Mouse (Mus musculus): ENCODE measurements around the gene Ep400.
"Not testable (repeated sequence)": the region's sequence is repeated elsewhere in the genome, so short reads cannot be mapped to it uniquely, and the experiment has no call there.

Ep400 gene

DNA sequence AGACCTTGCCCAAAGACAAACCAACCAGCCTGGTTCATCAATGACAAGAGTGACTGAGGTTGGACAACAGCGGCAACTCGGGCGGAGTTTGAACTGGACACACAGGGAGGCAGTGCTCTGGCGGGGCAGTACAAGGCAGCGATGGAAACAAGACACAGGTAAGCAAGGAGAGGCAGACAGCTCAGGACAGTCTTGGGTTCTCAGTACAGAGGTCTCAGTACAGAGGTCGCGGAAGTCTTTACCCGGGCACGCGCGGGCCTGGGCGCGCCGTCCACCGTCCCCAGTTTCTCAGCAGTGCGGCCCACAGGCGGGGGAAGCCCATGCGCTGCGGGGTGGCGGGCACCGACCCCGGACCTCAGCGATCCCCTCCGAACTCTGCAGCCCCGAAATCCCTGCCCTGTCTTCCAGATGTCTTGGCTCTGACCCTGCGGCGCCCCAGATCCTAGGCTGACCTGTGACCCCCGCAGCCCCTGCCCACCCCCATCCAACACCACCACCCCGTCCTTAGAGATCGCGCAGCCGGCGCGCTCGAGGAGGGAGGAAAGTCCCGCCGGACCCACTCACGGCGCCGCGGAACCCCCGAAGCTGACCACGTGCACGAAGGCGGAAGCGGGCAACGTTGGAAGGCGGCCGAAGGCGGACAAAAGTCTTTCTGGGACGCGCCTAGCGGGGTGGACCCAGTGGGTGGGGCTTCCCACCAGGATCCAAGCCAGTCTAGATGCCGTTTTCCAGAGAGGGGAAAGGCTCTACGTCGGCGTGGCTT lies 9.7 kb upstream of the Ep400 start, which contains the start of gene Pus1:
Gene Pus1, minus strand, starts transcription at position 662 of the 763 bp plus-strand sequence.
- peak; percentile 96 for DNase-seq (ENCODE audit: low read depth)

DNA sequence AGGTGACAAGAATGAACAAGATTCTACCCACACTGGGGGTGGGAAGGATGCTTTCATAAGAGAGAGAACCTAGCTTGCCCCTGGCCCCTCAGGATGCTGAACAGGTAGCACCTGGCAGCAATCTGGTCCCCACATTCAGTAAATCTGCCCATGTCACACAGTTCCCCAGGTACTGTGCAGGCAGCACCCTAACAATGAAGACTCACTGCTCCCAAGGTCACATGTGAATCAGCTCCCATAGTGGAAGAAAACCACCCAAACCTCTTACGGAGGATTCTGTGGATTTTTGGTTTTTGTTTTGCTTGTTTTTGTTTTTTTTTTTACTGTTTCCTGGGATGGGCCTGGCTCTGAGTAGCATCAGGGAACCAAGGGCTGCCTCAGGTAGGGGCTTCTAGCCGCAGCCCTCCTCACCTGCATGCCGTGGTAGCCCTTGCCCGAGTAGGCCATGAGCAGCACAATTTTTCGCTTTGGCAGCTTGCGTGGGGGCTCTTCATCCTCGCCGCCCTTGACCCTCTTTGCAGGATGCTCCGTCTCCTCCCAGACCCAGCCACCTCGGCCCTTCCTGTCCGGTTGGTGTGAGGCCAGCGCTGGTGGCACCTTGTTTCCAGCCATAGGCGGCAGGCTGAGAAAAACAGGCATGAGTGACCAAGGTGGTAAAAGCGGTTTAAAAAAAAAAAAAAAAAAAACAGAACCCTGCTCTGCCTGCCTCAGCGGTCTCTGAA lies 8.9 kb upstream of the Ep400 start:
- DNase-seq (ENCODE audit: low read depth): no peak

DNA sequence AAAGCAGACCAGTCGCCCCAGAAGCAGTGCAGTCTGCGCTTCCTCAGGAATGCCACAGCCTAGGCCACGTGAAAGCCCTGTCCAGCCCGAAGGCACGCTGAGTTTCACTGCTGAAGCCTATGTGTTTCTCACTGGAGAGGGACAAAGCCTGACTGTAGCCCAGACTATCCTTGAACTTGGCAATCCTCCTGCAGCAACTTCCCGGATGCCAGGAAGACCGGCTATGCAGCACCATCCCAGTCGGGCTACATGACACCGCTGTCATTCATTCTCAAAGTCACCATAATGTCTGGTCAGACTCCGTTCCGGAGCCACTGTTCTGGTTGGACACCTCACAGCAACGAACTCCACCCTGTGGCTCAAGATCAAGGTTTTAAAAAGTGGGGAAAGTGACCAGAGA lies 7.7 kb upstream of the Ep400 start:
- no peak for DNase-seq (ENCODE audit: low read depth)

DNA sequence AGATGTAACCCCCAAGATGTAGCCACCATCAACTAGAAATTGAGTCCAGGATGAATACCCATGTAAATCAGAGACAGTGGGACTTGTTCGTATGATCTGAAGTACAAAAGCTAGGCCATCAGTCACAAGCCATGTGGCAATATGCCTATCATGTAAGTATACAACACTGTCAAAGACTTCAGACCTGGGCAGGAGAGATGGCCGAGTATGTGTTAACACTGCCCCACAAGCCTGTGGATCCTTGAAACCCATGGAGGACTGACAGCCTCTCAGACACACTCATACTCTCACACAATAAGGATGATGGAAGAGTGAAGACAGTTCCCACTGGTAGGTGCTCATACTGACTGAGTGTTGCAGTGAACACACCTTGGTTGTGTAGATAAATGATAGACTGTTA lies 5.6 kb upstream of the Ep400 start:
- no peak for DNase-seq (ENCODE audit: low read depth)

DNA sequence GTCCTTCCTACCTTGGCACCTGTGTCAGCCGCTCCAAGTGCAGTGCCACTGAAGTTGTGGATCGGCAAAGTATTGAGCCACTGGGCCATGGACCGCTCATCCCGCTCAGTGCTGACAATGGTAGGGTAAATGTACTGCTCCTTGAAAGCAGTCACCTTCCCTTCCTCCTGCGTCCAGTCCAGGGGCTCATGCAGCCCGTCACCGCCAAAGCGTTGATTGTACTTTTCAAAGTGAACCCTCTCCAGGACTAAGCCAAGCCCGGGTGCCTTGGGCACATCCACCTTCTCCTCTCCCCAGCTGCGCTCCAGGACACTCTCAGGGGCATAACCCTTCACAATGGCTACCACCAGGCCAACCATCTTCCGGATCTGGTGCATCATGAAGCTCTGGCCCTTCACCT lies 4.0 kb upstream of the Ep400 start:
- DNase-seq (ENCODE audit: low read depth): no peak

DNA sequence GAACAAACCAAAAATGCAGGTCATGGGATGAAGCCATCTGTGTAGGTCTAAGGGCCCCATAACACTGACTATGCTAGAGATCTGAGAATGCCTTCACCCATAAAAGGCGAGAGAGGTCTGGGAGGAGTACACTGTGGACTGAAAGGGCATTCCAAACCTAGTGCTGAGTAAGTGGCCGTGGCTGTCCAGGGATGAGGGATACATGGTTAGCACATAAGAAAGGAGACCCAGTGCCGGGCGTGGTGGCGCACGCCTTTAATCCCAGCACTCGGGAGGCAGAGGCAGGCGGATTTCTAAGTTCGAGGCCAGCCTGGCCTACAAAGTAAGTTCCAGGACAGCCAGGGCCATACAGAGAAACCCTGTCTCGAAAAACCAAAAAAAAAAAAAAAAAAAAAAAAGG lies 2.4 kb upstream of the Ep400 start:
- not testable (repeated sequence) for DNase-seq (ENCODE audit: low read depth)

DNA sequence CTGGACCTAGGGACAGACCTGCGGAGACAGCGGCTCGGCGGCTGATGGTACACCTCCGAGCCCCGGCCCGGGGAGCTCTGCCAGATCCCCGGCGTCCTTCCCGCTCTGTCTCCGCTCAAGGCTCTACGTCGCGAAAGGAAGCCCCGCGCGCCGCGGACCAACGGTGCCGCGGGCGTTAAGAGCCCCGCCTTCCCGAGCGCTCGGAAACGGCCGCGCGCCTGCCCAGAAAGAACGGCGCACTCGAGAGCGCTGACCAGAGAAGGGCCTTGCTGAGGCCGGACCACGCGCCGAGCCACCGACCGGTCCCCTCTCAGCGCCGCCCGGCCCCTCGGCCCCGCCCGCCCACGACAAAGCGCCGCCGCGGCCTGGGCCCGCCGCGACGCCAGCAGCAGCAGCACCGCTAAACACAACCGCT lies 479 bp downstream of the Ep400 start:
- DNase-seq (ENCODE audit: low read depth): peak; percentile 72

DNA sequence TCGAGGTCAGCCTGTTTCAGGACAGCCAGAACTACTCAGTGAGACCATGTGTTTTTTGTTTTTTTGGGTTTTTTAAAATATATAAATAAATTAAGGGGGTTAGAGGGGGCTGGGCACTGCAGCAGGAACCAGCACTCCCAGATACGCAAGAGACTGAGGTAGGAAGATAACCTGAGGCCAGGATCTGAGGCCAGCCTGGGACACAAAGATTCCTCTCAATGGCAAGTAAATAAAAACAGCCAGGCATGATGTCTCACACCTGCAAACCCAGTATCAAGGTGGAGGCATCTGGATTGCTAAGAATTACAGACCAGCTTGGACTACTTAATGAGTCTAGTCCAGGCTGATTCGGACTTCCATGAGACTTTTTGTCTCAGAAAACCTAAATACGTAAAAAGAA lies 1.2 kb downstream of the Ep400 start:
- DNase-seq (ENCODE audit: low read depth): no peak

DNA sequence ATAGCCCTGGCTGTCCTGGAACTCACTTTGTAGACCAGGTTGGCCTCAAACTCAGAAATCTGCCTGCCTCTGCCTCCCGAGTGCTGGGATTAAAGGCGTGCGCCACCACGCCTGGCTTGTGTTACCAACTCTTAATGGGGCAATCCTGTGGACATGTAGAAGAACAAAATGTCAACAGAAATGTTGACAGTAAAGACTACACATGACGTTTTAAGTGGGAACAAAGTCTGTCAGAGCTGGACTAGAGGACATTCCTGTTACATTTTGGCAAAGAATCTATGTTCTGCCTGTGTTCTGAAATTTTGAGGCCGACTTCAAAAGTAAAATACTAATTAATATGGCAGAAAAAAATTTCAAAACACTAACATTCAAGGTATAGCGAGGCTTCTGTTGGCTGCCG lies 6.6 kb downstream of the Ep400 start:
- no peak for DNase-seq (ENCODE audit: low read depth)

DNA sequence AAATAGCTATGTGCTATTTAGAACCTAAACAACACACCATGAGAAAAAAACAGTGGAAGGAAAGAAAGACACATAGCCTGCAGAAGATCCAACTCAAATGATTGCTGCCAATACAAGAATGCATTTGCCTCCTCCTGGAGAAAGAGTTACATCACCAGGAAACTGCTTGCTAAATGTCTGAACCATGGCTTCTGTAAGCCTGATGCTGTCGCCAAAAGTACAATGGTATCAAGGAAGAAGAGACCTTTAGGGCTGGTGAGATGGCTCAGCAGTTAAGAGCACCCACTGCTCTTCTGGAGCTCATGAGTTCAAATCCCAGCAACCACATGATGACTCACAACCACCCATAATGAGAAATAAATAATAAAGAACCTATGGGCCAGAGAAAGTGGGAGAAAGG lies 25.5 kb downstream of the Ep400 start:
- no peak for DNase-seq (ENCODE audit: low read depth)

DNA sequence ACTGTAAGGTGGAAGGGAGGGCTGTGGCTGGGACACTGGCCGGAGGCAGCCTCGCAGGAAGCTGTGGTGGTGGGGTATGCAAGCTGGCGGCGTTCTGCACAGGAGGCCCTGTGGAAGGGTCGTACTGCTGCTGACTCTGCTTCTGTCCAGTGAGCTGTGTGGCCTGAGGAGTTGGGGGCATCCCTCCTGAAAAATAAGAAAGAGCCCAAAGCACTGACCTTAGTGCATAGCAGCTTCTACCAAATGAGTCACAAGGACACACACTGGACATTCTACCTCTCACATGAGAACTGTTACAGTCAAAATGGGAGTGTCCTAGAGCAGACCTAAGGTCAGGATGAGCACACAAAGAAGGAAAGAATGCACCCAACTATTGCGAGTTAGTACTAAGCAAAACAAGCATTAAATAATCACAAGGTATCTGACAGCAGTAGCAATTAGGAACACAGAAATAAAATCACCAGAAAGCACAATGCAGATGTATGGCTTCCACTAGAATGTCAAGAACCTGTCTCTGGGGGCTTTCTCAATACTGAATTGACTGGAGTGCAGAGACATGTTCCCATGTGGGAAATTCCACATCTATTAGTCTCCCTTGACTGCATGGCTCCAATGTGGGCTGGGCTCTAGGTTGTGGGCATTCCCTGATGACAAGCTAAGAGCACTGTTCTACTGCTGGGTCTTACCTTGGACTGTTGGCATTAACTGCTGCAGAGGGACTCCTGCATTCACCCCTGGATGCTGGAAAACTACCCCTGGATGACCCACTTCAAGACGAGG lies 30.8 kb downstream of the Ep400 start:
- peak; percentile 52 for DNase-seq (ENCODE audit: low read depth)

DNA sequence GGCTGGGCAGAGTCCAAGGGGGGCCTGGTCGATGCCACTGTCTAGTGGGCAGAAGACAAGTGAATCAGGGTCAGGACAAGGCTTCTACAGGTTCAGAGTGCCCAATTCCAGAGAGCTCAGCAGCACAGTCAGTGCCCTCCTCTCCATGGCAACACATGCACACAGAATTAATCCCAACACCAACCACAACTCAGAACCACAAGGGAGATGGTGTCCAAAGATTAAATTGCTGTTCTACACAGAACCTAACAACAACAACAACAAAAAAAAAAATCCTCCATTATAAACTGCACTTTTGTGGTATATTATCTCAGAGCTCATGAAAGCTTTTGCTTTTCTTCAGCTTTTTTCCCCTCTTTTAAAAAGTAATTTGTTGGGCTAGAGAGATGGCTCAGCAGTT lies 34.9 kb downstream of the Ep400 start:
- DNase-seq (ENCODE audit: low read depth): no peak

DNA sequence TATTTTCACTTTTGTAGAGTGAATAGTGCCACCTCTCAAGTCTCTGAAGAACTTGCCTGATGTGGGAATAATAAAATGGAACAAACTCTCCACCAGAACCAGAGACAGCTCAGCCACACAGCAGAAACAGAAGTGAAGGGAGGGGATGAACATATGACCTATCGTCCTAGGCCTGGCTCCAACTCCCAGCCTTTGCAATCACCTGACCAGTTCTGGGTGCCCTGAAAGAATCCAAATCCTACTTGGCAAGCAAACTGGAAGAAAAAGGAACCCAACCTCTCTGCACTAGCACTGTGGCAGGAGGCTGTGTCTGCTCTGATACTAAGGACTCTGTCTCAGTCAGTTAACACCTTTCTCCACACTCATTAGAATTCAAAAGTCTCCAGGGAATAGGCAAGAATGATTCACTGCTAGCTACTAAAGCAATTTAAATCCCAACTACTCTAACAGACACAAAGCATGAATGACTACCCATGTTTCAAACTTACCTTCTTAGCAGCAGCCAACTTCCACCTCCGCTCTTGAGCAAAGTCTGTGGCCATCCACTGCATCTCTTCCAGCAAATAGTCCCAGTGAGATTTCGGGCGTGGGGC lies 37.2 kb downstream of the Ep400 start:
- peak; percentile 11 for DNase-seq (ENCODE audit: low read depth)

DNA sequence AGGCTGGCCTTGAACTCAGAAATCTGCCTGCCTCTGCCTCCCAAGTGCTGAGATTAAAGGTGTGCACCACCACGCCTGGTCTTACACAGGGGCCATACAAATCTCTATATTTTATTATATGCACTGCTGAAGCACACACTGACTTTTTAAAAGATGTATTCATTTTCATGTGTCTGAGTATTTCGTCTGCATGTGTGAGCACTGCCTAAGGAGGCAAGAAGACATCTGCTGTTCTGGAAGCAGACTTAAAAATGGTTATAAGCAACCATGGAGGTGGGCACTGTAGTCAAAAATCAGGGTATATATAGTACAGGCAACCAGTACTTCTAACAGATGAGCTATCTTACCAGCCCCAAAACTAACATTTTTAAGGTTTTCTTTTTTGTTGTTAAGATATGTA lies 39.3 kb downstream of the Ep400 start:
- DNase-seq (ENCODE audit: low read depth): no peak

DNA sequence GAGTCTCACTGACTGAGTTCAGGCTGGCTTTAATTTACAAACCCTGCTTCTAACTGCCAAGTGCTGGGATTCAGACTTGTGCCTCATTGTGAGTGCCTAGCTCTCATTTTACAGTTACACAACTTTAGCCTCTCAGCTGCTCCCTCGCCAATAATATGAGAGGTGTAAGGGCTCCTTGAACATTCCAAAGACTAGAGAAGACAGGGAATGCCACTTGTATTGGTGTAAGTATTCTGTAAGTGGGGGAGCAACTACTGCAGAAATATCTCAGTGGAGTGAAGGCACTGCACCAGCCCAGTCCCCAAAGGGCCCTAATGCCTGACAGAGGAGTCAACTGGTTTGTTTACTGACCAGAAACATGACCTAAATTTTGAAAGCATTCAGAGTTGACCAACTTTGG lies 42.7 kb downstream of the Ep400 start:
- no peak for DNase-seq (ENCODE audit: low read depth)

DNA sequence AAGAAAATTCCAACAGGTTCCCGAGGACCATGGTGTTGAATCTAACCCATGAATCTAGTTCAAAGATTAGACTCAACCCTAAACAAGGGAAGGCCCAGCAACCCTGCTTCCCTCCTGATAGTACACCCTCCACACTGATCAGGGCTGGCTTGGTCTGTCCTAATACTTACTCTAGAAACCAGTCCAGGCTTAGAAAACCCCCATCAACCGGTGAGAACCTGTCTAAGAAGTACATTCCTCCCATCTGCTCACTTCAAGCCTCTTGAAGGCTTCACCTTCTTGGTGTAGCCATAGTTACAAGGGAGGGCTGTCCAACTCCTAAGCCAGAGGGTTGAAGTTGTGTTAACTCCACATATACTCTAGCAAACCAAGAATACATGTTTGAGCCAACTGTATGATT lies 47.0 kb downstream of the Ep400 start:
- no peak for DNase-seq (ENCODE audit: low read depth)

DNA sequence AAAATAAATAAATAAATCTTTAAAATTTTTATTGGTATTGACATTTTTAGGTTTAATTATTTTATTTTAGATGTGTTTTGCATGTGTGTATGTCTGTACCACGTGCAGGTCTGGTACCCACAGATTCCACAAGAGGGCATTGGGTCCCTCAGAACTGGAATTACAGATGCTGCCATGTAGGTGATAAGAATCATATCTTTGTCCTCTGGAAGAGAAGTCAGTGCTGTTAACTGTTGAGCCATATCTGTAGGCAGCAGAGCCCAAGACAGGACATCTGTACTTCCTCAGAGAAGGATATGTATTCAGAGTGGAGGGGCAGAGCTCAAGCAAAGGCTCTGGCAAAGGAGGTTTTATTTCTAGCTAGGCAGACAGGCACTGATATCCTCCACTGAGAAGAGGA lies 49.1 kb downstream of the Ep400 start:
- DNase-seq (ENCODE audit: low read depth): not testable (repeated sequence)

DNA sequence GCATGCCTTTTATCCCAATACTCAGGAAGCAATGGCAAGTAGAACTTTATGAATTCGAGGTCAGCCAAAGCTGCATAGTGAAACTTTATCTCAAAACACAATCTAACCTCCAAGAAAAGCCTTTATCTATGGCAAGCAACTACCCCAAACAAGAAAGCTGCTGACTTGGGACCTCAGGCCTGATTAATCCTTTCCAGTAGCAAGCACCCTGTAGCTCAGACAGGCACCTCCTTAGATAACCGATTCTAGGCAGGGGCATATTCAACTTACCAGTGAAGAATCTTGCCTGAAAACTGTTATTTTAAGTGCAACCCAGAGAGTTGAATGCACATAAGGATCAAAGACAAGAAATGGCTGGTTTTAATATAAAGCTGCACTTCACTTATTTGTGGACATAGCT lies 59.1 kb downstream of the Ep400 start:
- DNase-seq (ENCODE audit: low read depth): no peak

DNA sequence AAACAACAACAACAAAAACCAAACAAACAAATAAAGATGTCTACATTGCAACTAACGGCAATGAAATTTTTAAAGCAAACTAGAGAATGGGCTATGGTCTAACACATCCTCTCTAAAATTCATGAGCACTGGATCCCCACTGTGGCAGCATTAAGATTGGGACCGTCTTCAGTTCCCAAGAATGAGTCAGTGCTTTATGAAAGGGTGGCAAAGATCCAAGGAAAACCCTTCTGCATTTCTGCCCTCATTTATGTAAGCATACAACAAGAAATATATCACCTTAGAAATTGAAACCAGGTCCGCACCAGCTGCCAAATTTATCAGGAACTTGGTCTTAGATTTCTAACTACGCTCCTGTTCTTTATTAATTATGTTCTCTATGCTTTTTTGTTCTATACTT lies 61.3 kb downstream of the Ep400 start:
- peak; percentile 78 for DNase-seq (ENCODE audit: low read depth)

DNA sequence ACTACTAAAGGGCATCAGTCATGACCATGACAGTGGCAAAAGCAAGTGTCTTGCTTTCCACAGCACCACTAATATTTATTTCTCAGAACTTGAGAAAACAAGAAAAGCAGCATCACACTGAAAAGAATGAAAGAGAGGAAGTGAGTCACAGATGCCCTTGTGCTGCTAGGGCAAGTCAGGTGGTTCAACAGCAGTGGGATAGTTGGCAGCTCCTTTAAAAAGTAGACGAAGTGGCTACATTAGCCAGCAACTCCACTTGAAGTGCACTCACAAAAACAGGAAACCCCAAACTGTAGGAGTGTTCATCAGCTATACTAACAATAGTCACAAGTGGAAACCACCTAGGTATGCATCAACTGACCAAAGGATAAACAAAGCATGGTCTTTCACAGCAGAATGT lies 66.5 kb downstream of the Ep400 start:
- peak; percentile 4 for DNase-seq (ENCODE audit: low read depth)

DNA sequence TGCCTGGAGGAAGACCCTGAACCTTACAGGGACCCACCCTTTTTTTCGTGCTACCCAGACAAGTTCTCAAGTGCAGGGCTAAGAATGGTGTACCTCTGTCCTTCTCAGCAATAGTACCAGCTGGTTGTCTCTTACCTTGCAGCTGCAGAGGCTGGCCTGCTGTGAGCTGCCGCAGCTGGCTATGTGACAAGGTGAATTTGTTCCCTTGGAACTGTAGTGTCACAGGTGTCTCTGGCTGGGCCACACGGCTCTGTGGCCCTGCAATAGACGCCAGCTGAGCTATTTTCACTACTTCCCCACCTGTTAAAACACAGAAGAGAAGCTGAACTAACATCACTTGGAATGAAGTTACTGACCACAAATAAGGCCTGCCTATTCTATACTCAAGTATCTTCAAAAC lies 71.9 kb downstream of the Ep400 start:
- DNase-seq (ENCODE audit: low read depth): no peak

DNA sequence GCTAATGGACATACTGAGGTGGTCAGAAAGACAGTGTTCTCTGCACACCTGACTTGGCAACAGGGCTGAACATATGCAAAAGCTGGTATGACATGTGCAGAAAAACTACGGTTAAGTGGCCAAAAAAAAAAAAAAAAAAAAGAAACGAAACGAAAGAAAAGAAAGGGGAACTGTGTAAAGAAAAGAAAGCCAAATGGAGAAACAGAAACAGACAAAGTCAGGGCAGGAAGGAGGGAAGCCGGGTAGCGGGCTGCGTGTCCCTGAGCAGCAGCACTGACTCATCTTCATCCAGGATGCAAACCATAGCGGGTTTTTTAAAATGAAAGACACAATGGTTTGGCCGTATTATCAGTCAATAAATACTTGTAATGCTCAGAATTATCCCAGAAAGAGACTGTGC lies 88.5 kb downstream of the Ep400 start:
- DNase-seq (ENCODE audit: low read depth): no peak
